Mouse (Mus musculus): ENCODE measurements around the gene Zfp455. TPM values are rescaled to one million over a fixed set of nuclear protein-coding genes. Genes with fewer than 3 reads are reported as not detected.
"Not testable (repeated sequence)": the region's sequence is repeated elsewhere in the genome, so short reads cannot be mapped to it uniquely, and the experiment has no call there.

Zfp455 gene
- polyA plus RNA-seq (2014; fragmentation: Nextera tagmentation; extraction: Ambion mirVana) = 2.6 and 2.8 TPM in 2 replicates

DNA sequence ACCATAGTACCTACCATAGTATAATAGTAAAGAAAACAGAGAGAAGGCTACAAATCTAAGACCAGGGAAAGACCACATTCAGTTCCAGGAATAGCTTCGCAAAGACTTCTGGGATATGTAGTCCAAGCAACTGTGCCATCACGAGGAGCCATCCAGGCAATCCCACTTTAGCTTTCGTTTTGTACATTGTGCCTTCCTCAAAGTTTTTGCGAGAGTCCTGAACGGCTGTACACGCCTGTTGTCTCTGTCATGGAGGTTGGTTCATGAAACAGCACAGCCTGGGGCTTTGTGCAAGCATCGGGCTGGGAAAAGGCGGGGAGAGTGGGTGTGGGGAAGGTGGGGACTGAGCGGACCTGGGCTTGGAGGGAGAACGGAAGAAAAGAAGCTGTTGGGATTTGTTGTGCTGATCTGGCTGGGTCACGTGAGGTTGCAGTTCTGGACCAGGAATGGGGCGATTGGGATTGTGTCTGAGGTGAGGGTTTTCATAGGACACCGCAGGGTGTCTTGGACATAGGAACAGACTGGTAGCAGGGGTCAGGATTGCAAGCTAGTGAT lies at the start of gene Zfp455:
Zfp455 (plus strand) TSS at position 167 of the 555 bp plus-strand sequence.
- Histone ChIP-seq H3K4me1 (ENCODE audit: control insufficient read depth, insufficient read depth, low read length) (no peaks in the 10 kb centered on the region), H3K9me3 (replicated peaks; ENCODE audit: control insufficient read depth, low read length) (no peaks in the 10 kb centered on the region), H3K4me3 (ENCODE audit: low read depth, low read length) (peak within 1 kb of the TSS; percentile 55), H3K9ac (replicated peaks; ENCODE audit: low read length) (peak within 1 kb of the TSS; percentile 70), H3K27ac (replicated peaks; ENCODE audit: low read depth, low read length) (no peak within 1 kb of the TSS), H3K4me2 (ENCODE audit: low read depth, low read length) (peak within 1 kb of the TSS; percentile 46), H3K27me3 (ENCODE audit: control insufficient read depth, insufficient read depth, low read length) (no peaks in the 10 kb centered on the region), H3K36me3 (replicated peaks; ENCODE audit: control insufficient read depth, insufficient read depth, low read depth, low read length) (no peaks in the 10 kb centered on the region)
- WGBS = 3% methylated on average over 13 of the region's 13 CpGs
- DNase-seq (ENCODE audit: low spot score) (peak; percentile 85), ATAC-seq (replicated peaks; ENCODE audit: insufficient number of reproducible peaks, low FRiP score, low TSS enrichment, low read depth) (peak; percentile 88)

DNA sequence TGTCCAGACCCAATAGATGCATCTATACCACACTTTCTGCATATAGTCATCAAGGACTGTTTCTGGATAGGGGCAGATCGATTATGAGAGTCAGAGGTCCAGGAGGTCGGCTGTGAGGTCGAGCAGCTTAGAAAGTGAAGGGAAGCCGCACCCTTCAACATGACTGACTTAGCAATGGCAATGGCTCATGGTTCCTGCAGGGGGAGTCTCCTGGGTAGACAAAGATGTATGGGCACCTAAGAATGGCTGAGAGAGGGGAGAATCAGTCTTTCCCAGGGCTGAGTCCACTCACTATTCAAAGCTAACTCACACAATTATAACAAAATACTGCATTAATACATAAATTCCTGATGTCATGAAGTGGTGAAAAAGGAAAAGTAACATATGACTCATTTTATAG lies 28.2 kb upstream of the Zfp455 start:
- not testable (repeated sequence) for H3K4me2 ChIP-seq (ENCODE audit: low read depth, low read length); H3K9ac ChIP-seq (replicated peaks; ENCODE audit: low read length); H3K4me1 ChIP-seq (ENCODE audit: control insufficient read depth, insufficient read depth, low read length); ATAC-seq (replicated peaks; ENCODE audit: insufficient number of reproducible peaks, low FRiP score, low TSS enrichment, low read depth); DNase-seq (ENCODE audit: low spot score); H3K27me3 ChIP-seq (ENCODE audit: control insufficient read depth, insufficient read depth, low read length); H3K4me3 ChIP-seq (ENCODE audit: low read depth, low read length); H3K9me3 ChIP-seq (replicated peaks; ENCODE audit: control insufficient read depth, low read length); H3K27ac ChIP-seq (replicated peaks; ENCODE audit: low read depth, low read length); H3K36me3 ChIP-seq (replicated peaks; ENCODE audit: control insufficient read depth, insufficient read depth, low read depth, low read length)
- 63% methylated on average over 4 of the region's 4 CpGs for WGBS

DNA sequence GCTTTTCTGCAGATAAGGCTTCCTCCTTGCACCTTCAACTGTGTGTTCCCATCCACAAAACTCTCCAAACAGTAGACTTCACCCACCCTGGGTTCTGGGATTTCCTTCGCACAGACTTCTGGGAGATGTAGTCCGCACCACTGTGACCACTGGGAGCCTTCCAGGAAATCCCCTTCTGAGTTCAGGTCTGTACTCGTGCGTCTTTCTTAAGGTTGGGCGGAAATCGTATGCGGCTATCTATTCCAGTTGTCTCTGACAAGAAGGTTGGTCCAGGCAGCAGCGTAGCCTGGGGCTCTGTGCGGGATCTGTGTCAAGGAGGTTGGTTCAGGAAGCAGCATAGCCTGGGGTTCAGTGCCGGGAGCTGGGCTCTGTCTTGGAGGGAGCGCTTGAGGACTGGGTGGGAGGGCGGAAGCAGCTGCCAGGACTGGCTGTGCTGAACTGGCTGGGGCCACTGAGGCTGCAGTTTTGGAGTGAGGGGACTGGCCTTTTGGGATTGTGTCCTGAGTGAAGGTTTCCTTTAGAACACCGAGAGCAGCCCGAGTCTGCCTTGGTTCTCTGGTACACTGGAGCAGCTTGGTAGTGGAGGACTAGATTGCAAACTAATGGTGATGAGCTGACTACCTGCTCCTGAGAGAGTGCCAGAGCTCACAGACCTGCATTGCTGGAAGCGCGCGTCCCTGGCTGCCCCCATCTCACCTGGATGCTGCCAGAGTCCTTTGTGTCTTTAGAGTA lies 21.1 kb upstream of the Zfp455 start, which contains the start of gene Rsl1:
Rsl1 (plus strand) TSS at position 192 of the 732 bp plus-strand sequence.
- H3K9me3 ChIP-seq (replicated peaks; ENCODE audit: control insufficient read depth, low read length); H3K27me3 ChIP-seq (ENCODE audit: control insufficient read depth, insufficient read depth, low read length); H3K4me1 ChIP-seq (ENCODE audit: control insufficient read depth, insufficient read depth, low read length); H3K36me3 ChIP-seq (replicated peaks; ENCODE audit: control insufficient read depth, insufficient read depth, low read depth, low read length); H3K27ac ChIP-seq (replicated peaks; ENCODE audit: low read depth, low read length): not testable (repeated sequence)
- peak within 1 kb of the TSS; percentile 64 for H3K4me3 ChIP-seq (ENCODE audit: low read depth, low read length)
- H3K9ac ChIP-seq (replicated peaks; ENCODE audit: low read length) = peak within 1 kb of the TSS; percentile 68
- WGBS = under 1% methylated on average over 17 of the region's 17 CpGs
- DNase-seq (ENCODE audit: low spot score) (peak; percentile 69), ATAC-seq (replicated peaks; ENCODE audit: insufficient number of reproducible peaks, low FRiP score, low TSS enrichment, low read depth) (peak; percentile 98)
- H3K4me2 ChIP-seq (ENCODE audit: low read depth, low read length) = peak within 1 kb of the TSS; percentile 57

- no peaks in the 10 kb centered on the region for H3K9me3 ChIP-seq (replicated peaks; ENCODE audit: control insufficient read depth, low read length)
- H3K4me2 ChIP-seq (ENCODE audit: low read depth, low read length) = peak overlapping the region; percentile 57
- H3K4me3 ChIP-seq (ENCODE audit: low read depth, low read length) = peak overlapping the region; percentile 64
- DNase-seq (ENCODE audit: low spot score) (no peak), ATAC-seq (replicated peaks; ENCODE audit: insufficient number of reproducible peaks, low FRiP score, low TSS enrichment, low read depth) (no peak)
- H3K27me3 ChIP-seq (ENCODE audit: control insufficient read depth, insufficient read depth, low read length) = no peaks in the 10 kb centered on the region
- no peaks in the 10 kb centered on the region for H3K36me3 ChIP-seq (replicated peaks; ENCODE audit: control insufficient read depth, insufficient read depth, low read depth, low read length)
- H3K4me1 ChIP-seq (ENCODE audit: control insufficient read depth, insufficient read depth, low read length) = no peaks in the 10 kb centered on the region
- WGBS = 30% methylated on average over 5 of the region's 5 CpGs
- H3K27ac ChIP-seq (replicated peaks; ENCODE audit: low read depth, low read length) = no peak overlapping the region
- H3K9ac ChIP-seq (replicated peaks; ENCODE audit: low read length) = peak overlapping the region; percentile 68; the same call in 1 of the 2 replicates
These were observed 20.6 kb upstream of the Zfp455 start for GRCm38 (mm10) chr13:67173723-67174055.

DNA sequence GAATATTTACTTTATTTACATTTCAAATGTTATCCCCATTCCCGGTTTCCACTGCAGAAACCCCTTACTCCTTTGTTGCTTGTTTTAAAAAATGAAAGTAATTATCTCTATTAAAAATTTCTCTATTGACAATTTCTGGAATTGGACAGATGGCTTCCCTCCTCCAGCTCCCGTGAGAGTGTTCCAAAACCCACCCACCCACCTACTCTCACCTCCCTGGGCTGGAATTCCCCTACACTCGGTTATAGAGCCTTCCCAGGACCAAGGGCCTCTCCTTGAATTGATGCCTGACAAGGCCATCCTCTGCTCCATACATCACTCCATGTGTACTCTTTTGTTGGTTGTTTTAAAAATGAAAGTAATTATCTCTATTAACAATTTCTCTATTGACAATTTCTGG lies 7.3 kb downstream of the Zfp455 start:
- WGBS = 85% methylated on average over 3 of the region's 3 CpGs
- Histone ChIP-seq H3K4me3 (ENCODE audit: low read depth, low read length) (no peak overlapping the region), H3K4me2 (ENCODE audit: low read depth, low read length) (no peak overlapping the region), H3K9ac (replicated peaks; ENCODE audit: low read length) (no peak overlapping the region), H3K27ac (replicated peaks; ENCODE audit: low read depth, low read length) (no peak overlapping the region), H3K27me3 (ENCODE audit: control insufficient read depth, insufficient read depth, low read length) (no peaks in the 10 kb centered on the region), H3K36me3 (replicated peaks; ENCODE audit: control insufficient read depth, insufficient read depth, low read depth, low read length) (no peaks in the 10 kb centered on the region), H3K9me3 (replicated peaks; ENCODE audit: control insufficient read depth, low read length) (no peaks in the 10 kb centered on the region), H3K4me1 (ENCODE audit: control insufficient read depth, insufficient read depth, low read length) (no peaks in the 10 kb centered on the region)
- ATAC-seq (replicated peaks; ENCODE audit: insufficient number of reproducible peaks, low FRiP score, low TSS enrichment, low read depth) = no peak
- DNase-seq (ENCODE audit: low spot score) = no peak

DNA sequence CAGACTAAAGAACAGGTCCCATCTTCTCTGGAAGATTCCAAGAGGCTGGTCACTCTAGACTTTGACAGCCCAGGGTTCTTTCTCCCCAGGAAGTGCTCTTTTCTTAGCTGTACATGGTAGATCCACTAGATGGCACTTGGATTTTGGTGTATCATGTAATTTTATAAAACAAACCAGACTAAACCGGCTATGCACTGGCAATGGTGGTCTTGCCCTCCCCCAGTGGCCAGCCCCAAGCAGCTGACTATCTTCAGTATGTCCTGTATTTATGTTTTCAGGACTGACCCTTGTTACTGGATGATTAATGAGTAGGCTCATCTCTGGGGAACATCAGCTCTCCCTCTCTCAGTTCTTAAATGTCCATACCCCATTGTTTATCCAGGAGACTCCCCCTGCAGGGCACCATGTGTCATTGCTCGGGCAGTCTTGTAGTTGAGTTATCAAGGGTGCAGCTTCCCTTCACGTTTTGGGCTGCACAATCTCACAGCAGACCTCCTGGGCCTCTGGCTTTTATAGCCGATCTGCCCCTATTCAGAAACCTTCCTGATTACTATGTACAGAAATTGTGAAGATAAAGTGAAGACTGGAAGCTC lies 19.8 kb downstream of the Zfp455 start:
- 57% methylated on average over 4 of the region's 4 CpGs for WGBS
- no peaks in the 10 kb centered on the region for H3K9me3 ChIP-seq (replicated peaks; ENCODE audit: control insufficient read depth, low read length)
- no peaks in the 10 kb centered on the region for H3K36me3 ChIP-seq (replicated peaks; ENCODE audit: control insufficient read depth, insufficient read depth, low read depth, low read length)

More for the DNA sequence above, 19.8 kb downstream of the Zfp455 start:
- Histone ChIP-seq H3K4me3 (ENCODE audit: low read depth, low read length) (no peak overlapping the region), H3K27ac (replicated peaks; ENCODE audit: low read depth, low read length) (no peak overlapping the region), H3K4me2 (ENCODE audit: low read depth, low read length) (no peak overlapping the region), H3K4me1 (ENCODE audit: control insufficient read depth, insufficient read depth, low read length) (no peaks in the 10 kb centered on the region), H3K9ac (replicated peaks; ENCODE audit: low read length) (no peak overlapping the region), H3K27me3 (ENCODE audit: control insufficient read depth, insufficient read depth, low read length) (no peaks in the 10 kb centered on the region)
- ATAC-seq (replicated peaks; ENCODE audit: insufficient number of reproducible peaks, low FRiP score, low TSS enrichment, low read depth) (no peak), DNase-seq (ENCODE audit: low spot score) (no peak)

Other genes starting within 250 kb of the Zfp455 start
- gene Zfp712, start 133.3 kb upstream of the Zfp455 start, polyA plus RNA-seq (2014; fragmentation: Nextera tagmentation; extraction: Ambion mirVana) = 5.0 and 5.6 TPM in 2 replicates
- gene Zfp708, start 96.5 kb upstream of the Zfp455 start, polyA plus RNA-seq (2014; fragmentation: Nextera tagmentation; extraction: Ambion mirVana) = 10.1 and 11.5 TPM in 2 replicates
- 2.1 and 3.2 TPM in 2 replicates for gene Gm28557, start 85.9 kb upstream of the Zfp455 start, polyA plus RNA-seq (2014; fragmentation: Nextera tagmentation; extraction: Ambion mirVana)
- 0.24 and 0.39 TPM in 2 replicates for gene Rslcan18, start 78.2 kb upstream of the Zfp455 start, polyA plus RNA-seq (2014; fragmentation: Nextera tagmentation; extraction: Ambion mirVana)
- gene Zfp759, start 72.8 kb upstream of the Zfp455 start, polyA plus RNA-seq (2014; fragmentation: Nextera tagmentation; extraction: Ambion mirVana) = 2.7 and 3.8 TPM in 2 replicates
- 6.7 and 7.7 TPM in 2 replicates for gene Rsl1, start 21.3 kb upstream of the Zfp455 start, polyA plus RNA-seq (2014; fragmentation: Nextera tagmentation; extraction: Ambion mirVana)
- 2.1 and 2.9 TPM in 2 replicates for gene Zfp458, start 84.0 kb downstream of the Zfp455 start, polyA plus RNA-seq (2014; fragmentation: Nextera tagmentation; extraction: Ambion mirVana)
- 0.53 and 0.66 TPM in 2 replicates for gene Zfp457, start 112.0 kb downstream of the Zfp455 start, polyA plus RNA-seq (2014; fragmentation: Nextera tagmentation; extraction: Ambion mirVana)
- gene Zfp595, start 138.1 kb downstream of the Zfp455 start, polyA plus RNA-seq (2014; fragmentation: Nextera tagmentation; extraction: Ambion mirVana) = 3.2 and 3.3 TPM in 2 replicates
- not detected in 2 replicates for gene Gm28044, start 166.0 kb downstream of the Zfp455 start, polyA plus RNA-seq (2014; fragmentation: Nextera tagmentation; extraction: Ambion mirVana)
- 1.4 and 1.9 TPM in 2 replicates for gene Zfp953, start 166.1 kb downstream of the Zfp455 start, polyA plus RNA-seq (2014; fragmentation: Nextera tagmentation; extraction: Ambion mirVana)
- 0.43 TPM in 1 of 2 replicates, not detected in the other for gene Gm28041, start 181.2 kb downstream of the Zfp455 start, polyA plus RNA-seq (2014; fragmentation: Nextera tagmentation; extraction: Ambion mirVana)
- 0.94 and 1.4 TPM in 2 replicates for gene Zfp456, start 181.3 kb downstream of the Zfp455 start, polyA plus RNA-seq (2014; fragmentation: Nextera tagmentation; extraction: Ambion mirVana)
- 4.2 and 6.1 TPM in 2 replicates for gene Zfp429, start 205.3 kb downstream of the Zfp455 start, polyA plus RNA-seq (2014; fragmentation: Nextera tagmentation; extraction: Ambion mirVana)
- gene Zfp459, start 226.9 kb downstream of the Zfp455 start, polyA plus RNA-seq (2014; fragmentation: Nextera tagmentation; extraction: Ambion mirVana) = 1.1 and 1.2 TPM in 2 replicates

Data from embryonic facial prominence, embryonic 11.5 days (tissue).